15 mouse cellular contexts compared by ENCODE assay signal in the genomic region with DNA sequence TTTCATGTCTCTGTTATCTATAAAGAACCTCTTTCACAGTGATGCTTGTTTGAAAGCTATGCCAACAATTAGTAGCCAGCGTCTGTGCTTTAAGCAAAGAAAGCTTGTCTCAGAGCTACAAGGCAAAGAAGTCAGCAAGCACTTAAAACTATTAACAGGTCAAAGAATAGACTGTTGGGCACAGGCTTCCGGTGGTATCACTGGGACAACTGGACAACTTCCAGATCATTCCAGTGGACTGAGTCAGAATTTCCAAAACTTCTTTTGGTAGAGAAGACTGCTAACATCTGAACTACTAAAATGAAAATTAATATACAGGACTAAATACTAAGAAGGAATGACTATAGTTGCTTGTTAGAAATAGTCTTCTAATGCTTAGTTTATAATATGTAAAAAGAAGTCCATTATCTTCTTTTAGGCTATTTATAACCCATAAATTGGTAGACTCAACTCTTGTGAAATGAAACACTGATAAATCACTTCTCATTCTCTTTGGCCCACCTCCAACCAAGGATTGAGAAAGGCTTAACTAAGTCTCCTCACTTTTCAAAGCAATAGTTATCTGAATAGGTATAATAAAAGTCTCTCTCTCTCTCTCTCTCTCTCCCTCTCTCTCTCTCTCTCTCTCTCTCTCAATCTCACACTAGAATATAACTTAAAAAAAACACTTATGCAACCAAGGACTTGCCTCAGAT.
DNase-seq lines count a peak whose midpoint lies in the region; ATAC-seq lines count a peak whose summit lies in the region.
"Had no signal": no experiment of that assay in that cellular context is flagged by ENCODE, and none has a peak within 500 bp of the region (broad histone marks: within the 10 kb centered on the region; RNA-seq: fewer than 3 reads in every experiment).

No protein-coding gene starts in this region.

- H3K9me3 ChIP-seq in kidney, embryonic 16.5 days (ENCODE audit: low read length), result no peaks in the 10 kb centered on the region
- no peaks in the 10 kb centered on the region for H3K9me3 ChIP-seq in hindbrain, embryonic 11.5 days (ENCODE audit: control insufficient read depth, low read length)
- H3K9me3 ChIP-seq: embryonic facial prominence, embryonic 15.5 days; G1E; liver, embryonic 15.5 days; midbrain, embryonic 15.5 days had no signal

- H3K4me1 ChIP-seq in kidney, embryonic 16.5 days (ENCODE audit: insufficient read depth, low read length), result no peaks in the 10 kb centered on the region
- H3K4me1 ChIP-seq in hindbrain, embryonic 11.5 days (replicated peaks; ENCODE audit: control insufficient read depth, insufficient read depth, low read length), result no peaks in the 10 kb centered on the region
- H3K4me1 ChIP-seq: embryonic facial prominence, embryonic 15.5 days; liver, embryonic 15.5 days; midbrain, embryonic 15.5 days had no signal

- DNase-seq in kidney, postnatal 14 days, result peak; percentile 16
- peak; percentile 72 for DNase-seq in adipocyte (ENCODE audit: low spot score)
- peak; percentile 33 to 63 for DNase-seq in heart, adult 9 months (ENCODE audit: low spot score in 2 of 2)
- peak; percentile 51 for DNase-seq in lung, postnatal 25 days (ENCODE audit: low spot score)
- no peak for DNase-seq in hindbrain, embryonic 11.5 days (ENCODE audit: low spot score)
- no peak for DNase-seq in frontal cortex, adult 2 months (ENCODE audit: extremely low spot score in 1 of 2, low spot score in 1 of 2)
- DNase-seq: cerebellum, postnatal 10 days had no signal

- H3K27me3 ChIP-seq in kidney, embryonic 16.5 days (ENCODE audit: insufficient read depth, low read length), result no peaks in the 10 kb centered on the region
- no peaks in the 10 kb centered on the region for H3K27me3 ChIP-seq in hindbrain, embryonic 11.5 days (ENCODE audit: control insufficient read depth, insufficient read depth, low read length)
- H3K27me3 ChIP-seq: embryonic facial prominence, embryonic 15.5 days; liver, embryonic 15.5 days; midbrain, embryonic 15.5 days had no signal

- no peaks in the 10 kb centered on the region for H3K36me3 ChIP-seq in kidney, embryonic 16.5 days (ENCODE audit: insufficient read depth, low read length)
- H3K36me3 ChIP-seq in hindbrain, embryonic 11.5 days (ENCODE audit: control insufficient read depth, insufficient read depth, low read length), result no peaks in the 10 kb centered on the region
- H3K36me3 ChIP-seq: embryonic facial prominence, embryonic 15.5 days; G1E; liver, embryonic 15.5 days; midbrain, embryonic 15.5 days had no signal

- no peak overlapping the region for H3K9ac ChIP-seq in kidney, embryonic 16.5 days (replicated peaks; ENCODE audit: low read length)
- H3K9ac ChIP-seq in hindbrain, embryonic 11.5 days (ENCODE audit: low read depth, low read length), result no peak overlapping the region
- H3K9ac ChIP-seq: embryonic facial prominence, embryonic 15.5 days; liver, embryonic 15.5 days; midbrain, embryonic 15.5 days had no signal

- no peak overlapping the region for H3K27ac ChIP-seq in kidney, embryonic 16.5 days (ENCODE audit: low read length)
- H3K27ac ChIP-seq in hindbrain, embryonic 11.5 days (ENCODE audit: low read depth, low read length), result no peak overlapping the region
- H3K27ac ChIP-seq: embryonic facial prominence, embryonic 15.5 days; hindbrain, postnatal 0 days; layer of hippocampus, adult 2 months; liver, embryonic 15.5 days; midbrain, embryonic 15.5 days; stomach, postnatal 0 days had no signal

- H3K4me3 ChIP-seq in kidney, embryonic 16.5 days (ENCODE audit: low read length), result no peak overlapping the region
- no peak overlapping the region for H3K4me3 ChIP-seq in hindbrain, embryonic 11.5 days (ENCODE audit: low read depth, low read length)
- H3K4me3 ChIP-seq: embryonic facial prominence, embryonic 15.5 days; layer of hippocampus, adult 2 months; liver, embryonic 15.5 days; midbrain, embryonic 15.5 days had no signal

- WGBS in kidney, embryonic 16.5 days, result 73% methylated on average over 2 of the region's 2 CpGs
- 96% methylated on average over 2 of the region's 2 CpGs for WGBS in hindbrain, embryonic 11.5 days

- ATAC-seq in kidney, embryonic 16.5 days (ENCODE audit: low FRiP score, low TSS enrichment), result no peak
- no peak for ATAC-seq in hindbrain, embryonic 11.5 days (ENCODE audit: low FRiP score)
- ATAC-seq: hindbrain, postnatal 0 days; midbrain, embryonic 15.5 days had no signal

- no peak overlapping the region for H3K4me2 ChIP-seq in kidney, embryonic 16.5 days (replicated peaks; ENCODE audit: low read depth, low read length)
- H3K4me2 ChIP-seq in hindbrain, embryonic 11.5 days (replicated peaks; ENCODE audit: low read depth, low read length), result no peak overlapping the region
- H3K4me2 ChIP-seq: embryonic facial prominence, embryonic 15.5 days; liver, embryonic 15.5 days; midbrain, embryonic 15.5 days had no signal

Comparison
In these comparisons a context has a peak if more than half of its experiments do, and no peak if none do; other contexts are left out.
1. DNase-seq: peak in kidney, postnatal 14 days (single experiment), adipocyte (single experiment), heart, adult 9 months (2 of 2) and lung, postnatal 25 days (single experiment); none in hindbrain, embryonic 11.5 days (single experiment) and frontal cortex, adult 2 months (0 of 2).